Mouse (Mus musculus) neutrophil, adult 59 days (primary cell): ENCODE measurements around the gene Zfp953. TPM values are rescaled to one million over a fixed set of nuclear protein-coding genes. Genes with fewer than 3 reads are reported as not detected.

Experiments used
- total RNA-seq, 2 experiments: library from RNA; stranded (reverse); gene quantifications; 1 replicate in 1 of 2; 2 replicates in 1 of 2; pipeline ENCODE4 v1.2.4; 2023

Zfp953 gene
- 1 to 10 TPM; 5.9 to 6.6 TPM for total RNA-seq

DNA sequence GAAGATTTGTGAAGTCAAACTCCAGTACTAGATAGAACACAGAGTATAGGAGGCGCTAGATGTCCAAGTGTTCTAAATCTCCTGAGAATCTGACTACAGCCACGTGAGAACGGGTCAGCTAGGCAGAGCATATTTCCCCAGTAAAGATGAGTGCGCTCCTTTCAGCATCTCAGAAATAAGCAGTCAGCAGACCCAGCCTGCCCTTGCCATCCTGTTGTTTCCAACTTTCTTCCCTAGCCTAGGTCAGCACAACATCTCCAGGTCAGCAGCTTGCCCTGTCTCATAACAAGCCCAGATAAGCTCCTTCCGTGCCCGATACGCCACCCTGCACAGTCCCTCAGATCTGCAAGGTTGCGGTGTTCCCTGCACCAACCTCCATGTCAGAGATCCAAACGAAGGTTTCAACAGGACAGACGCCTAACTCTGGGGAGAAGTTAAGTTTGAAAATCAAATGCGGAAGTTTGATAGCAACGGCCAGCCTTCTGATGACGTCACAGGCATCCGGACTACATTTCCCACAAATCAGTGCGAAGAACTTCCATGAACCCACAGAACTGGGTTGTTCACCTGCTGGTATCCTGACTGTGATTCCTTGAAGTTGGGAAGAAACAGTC, at the start of gene Zfp953, which contains the start of gene Gm28044:
TSS of gene Zfp953 (minus strand) at position 475 of the 614 bp plus-strand sequence.
TSS of gene Gm28044 (minus strand) at position 406 of the 614 bp plus-strand sequence.

DNA sequence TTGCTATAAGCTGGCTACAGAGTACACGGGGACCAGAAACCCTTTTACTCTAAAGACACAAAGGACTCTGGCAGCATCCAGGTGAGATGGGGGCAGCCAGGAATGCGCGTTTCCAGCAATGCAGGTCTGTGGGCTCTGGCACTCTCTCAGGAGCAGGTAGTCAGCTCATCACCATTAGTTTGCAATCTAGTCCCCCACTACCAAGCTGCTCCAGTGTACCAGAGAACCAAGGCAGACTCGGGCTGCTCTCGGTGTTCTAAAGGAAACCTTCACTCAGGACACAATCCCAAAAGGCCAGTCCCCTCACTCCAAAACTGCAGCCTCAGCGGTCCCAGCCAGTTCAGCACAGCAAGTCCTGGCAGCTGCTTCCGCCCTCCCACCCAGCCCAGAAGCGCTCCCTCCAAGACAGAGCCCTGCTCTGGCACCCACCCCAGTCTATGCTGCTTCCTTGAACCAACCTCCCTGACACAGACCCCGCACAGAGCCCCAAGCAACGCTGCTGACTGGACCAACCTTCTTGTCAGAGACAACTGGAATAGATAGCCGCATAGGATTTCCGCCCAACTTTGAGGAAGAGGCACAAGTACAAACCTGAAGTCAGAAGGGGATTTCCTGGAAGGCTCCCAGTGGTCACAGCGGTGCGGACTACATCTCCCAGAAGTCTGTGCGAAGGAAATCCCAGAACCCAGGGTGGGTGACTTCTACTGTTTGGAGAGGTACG, 38.9 kb upstream of the Zfp953 start, which contains the start of gene Zfp429:
TSS of gene Zfp429 (minus strand) at position 637 of the 721 bp plus-strand sequence.

DNA sequence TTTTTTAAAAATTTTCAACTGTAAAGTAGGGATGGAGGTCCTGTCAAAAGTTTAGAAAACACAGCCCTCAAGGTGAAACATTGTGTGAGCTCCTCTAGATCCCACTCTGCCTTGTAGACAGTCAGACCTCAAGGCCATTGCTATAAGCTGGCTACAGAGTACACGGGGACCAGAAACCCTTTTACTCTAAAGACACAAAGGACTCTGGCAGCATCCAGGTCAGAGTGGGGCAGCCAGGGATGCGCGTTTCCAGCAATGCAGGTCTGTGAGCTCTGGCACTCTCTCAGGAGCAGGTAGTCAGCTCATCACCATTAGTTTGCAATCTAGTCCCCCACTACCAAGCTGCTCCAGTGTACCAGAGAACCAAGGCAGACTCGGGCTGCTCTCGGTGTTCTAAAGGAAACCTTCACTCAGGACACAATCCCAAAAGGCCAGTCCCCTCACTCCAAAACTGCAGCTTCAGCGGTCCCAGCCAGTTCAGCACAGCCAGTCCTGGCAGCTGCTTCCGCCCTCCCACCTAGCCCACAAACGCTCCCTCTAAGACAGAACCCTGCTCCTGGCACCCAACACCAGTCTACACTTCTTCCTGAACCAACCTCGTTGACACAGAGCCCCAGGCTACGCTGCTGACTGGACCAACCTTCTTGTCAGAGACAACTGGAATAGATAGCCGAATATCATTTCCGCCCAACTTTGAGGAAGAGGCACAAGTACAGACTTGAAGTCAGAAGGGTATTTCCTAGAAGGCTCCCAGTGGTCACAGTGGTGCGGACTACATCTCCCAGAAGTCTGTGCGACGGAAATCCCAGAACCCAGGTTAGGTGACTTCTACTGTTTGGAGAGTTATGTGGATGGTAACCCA, 14.9 kb upstream of the Zfp953 start, which contains the start of the genes Gm28041 and Zfp456:
TSS of gene Gm28041 (minus strand) at position 684 of the 862 bp plus-strand sequence.
TSS of gene Zfp456 (minus strand) at position 761 of the 862 bp plus-strand sequence.

DNA sequence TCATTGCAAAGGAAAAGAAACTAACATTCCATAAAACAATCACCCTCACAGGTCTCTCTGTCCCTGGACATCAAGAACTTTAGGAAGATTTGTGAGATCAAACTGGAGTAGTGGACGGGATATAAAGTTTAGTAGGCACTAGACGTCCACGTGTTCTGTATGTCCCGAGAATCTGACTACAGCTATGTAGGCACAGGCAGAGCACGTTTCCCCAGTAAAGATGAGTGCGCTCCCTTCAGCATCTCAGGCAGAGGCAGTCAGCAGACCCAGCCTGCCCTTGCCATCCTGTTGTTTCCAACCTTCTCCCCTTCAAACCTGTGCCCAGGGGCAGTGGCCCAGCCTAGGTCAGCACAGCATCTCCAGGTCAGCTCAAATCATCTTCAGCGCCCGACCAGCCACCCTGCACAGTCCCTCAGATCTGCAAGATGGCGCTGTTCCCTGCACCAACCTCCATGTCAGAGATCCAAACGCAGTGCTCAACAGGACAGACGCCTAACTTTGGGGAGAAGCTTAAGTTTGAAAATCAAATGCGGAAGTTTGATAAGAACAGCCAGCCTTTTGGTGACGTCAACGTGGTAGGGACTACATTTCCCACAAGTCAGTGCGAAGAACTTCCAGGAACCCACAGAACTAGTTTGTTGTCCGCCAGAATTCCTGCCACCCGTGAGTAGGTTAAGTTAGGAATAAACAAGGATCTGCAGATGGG, 28.2 kb downstream of the Zfp953 start, which contains the start of gene Zfp595:
TSS of gene Zfp595 (minus strand) at position 552 of the 706 bp plus-strand sequence.

DNA sequence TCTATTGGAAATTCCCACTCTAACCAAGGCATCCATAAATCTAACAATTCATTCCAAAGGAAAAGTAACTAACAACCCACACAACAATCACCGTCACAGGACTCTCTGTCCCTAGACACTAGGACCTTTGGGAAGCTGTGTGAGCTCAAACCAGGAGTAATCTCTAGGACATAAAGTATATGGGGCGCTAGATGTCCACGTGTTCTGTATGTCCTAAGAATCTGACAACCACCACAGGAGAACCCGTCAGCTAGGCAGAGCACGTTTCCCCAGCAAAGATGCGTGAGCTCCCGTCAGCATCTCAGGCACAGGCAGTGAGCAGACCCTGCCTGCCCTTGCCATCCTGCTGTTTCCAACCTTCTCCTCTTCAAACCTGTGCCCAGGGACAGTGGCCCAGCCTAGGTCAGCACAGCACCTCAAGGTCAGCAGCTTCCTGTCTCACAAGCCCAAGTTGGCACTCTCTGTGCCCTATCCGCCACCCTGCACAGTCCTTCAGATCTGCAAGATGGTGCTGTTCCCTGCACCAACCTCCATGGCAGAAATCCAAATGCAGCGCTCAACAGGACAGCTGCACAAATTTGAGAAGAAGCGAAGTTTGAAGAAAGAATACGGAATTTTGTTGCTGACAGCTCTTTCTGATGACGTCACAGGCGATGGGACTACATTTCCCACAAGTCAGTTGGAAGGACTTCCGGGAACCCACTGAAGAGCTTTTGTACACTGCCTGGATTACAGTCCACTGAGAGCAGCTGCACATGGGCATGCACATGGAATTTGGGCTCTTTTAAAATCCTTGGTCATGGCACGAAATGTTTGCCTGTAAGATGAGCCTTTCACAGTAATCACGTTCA, 54.4 kb downstream of the Zfp953 start, which contains the start of gene Zfp457:
TSS of gene Zfp457 (minus strand) at position 664 of the 851 bp plus-strand sequence.

Other genes starting within 250 kb of the Zfp953 start
- not detected for gene Rslcan18, start 244.3 kb downstream of the Zfp953 start, total RNA-seq
- gene Zfp759, start 238.9 kb downstream of the Zfp953 start, total RNA-seq, result 1 to 10 TPM; 1.8 to 1.9 TPM
- 1 to 10 TPM; 1.7 TPM for gene Rsl1, start 187.4 kb downstream of the Zfp953 start, total RNA-seq
- gene Zfp455, start 166.1 kb downstream of the Zfp953 start, total RNA-seq, result under 1 TPM; 0.64 to 0.93 TPM
- gene Zfp458, start 82.1 kb downstream of the Zfp953 start, total RNA-seq, result 1 to 10 TPM; 1.4 to 1.5 TPM
- gene Zfp457, start 54.1 kb downstream of the Zfp953 start, total RNA-seq, result under 1 TPM; 0.60 TPM
- gene Zfp595, start 28.0 kb downstream of the Zfp953 start, total RNA-seq, result 1 to 10 TPM; 6.3 to 6.6 TPM
- gene Gm28044, start 69 bp downstream of the Zfp953 start, total RNA-seq, result under 1 TPM in 1 of 2 experiments, not detected in 1; 0.88 TPM
- 1 to 10 TPM in 1 of 2 experiments, not detected in 1; 3.5 TPM for gene Gm28041, start 15.1 kb upstream of the Zfp953 start, total RNA-seq
- gene Zfp456, start 15.2 kb upstream of the Zfp953 start, total RNA-seq, result 1 to 10 TPM in 1 of 2 experiments, under 1 TPM in 1; 0.84 to 1.8 TPM
- 1 to 10 TPM; 2.4 to 5.7 TPM for gene Zfp429, start 39.2 kb upstream of the Zfp953 start, total RNA-seq
- 1 to 10 TPM in 1 of 2 experiments, under 1 TPM in 1; 0.22 to 1.1 TPM for gene Zfp459, start 60.8 kb upstream of the Zfp953 start, total RNA-seq
- gene Zfp874a, start 91.0 kb upstream of the Zfp953 start, total RNA-seq, result 1 to 10 TPM; 3.2 to 4.1 TPM
- gene Zfp874b, start 123.7 kb upstream of the Zfp953 start, total RNA-seq, result 1 to 10 TPM; 5.7 to 6.2 TPM
- gene Zfp58, start 139.9 kb upstream of the Zfp953 start, total RNA-seq, result 1 to 10 TPM; 4.1 to 5.2 TPM
- not detected for gene Gm26965, start 165.5 kb upstream of the Zfp953 start, total RNA-seq
- gene Zfp87, start 165.6 kb upstream of the Zfp953 start, total RNA-seq, result 10 to 100 TPM; 12.9 to 15.0 TPM
- gene Zfp748, start 193.2 kb upstream of the Zfp953 start, total RNA-seq, result 1 to 10 TPM; 4.2 to 5.4 TPM
- gene Zfp729b, start 249.1 kb upstream of the Zfp953 start, total RNA-seq, result 10 to 100 TPM in 1 of 2 experiments, 1 to 10 TPM in 1; 8.9 to 10.7 TPM